Mouse (Mus musculus) forebrain, embryonic 12.5 days (tissue): Measurements from ENCODE around the gene Chfr. TPM values are rescaled to one million over a fixed set of nuclear protein-coding genes. Genes with fewer than 3 reads are reported as not detected.

Experiments used
- ATAC-seq: fragments of 200-750 bp; cut with Nextera tagmentation; 2 replicates; pipeline ENCODE4 v1.8.0; 2017; ENCODE audit warnings: moderate TSS enrichment; ENCODE audit not compliant: low FRiP score
- H3K27ac ChIP-seq: fragments of 300-500 bp; sonication (generic); 2 replicates; pipeline ENCODE4 v1.5.1; 2016; ENCODE audit warnings: mild to moderate bottlenecking
- H3K27me3 ChIP-seq: fragments of 300-500 bp; sonication (generic); 2 replicates; pipeline ENCODE4 v1.6.1; 2016; ENCODE audit warnings: mild to moderate bottlenecking
- H3K36me3 ChIP-seq: fragments of 300-500 bp; sonication (generic); replicated peaks from 2 replicates; pipeline ENCODE4 v1.6.1; 2016; ENCODE audit warnings: mild to moderate bottlenecking
- H3K4me1 ChIP-seq: fragments of 300-500 bp; sonication (generic); 2 replicates; pipeline ENCODE4 v1.6.1; 2016
- H3K4me2 ChIP-seq: fragments of 300-500 bp; sonication (generic); 2 replicates; pipeline ENCODE4 v1.6.1; 2016; ENCODE audit warnings: mild to moderate bottlenecking, moderate library complexity
- H3K4me3 ChIP-seq: fragments of 300-500 bp; sonication (generic); replicated peaks from 2 replicates; pipeline ENCODE4 v1.5.1; 2016; ENCODE audit warnings: mild to moderate bottlenecking
- H3K9ac ChIP-seq: fragments of 300-500 bp; sonication (generic); 2 replicates; pipeline ENCODE4 v1.6.1; 2016; ENCODE audit warnings: mild to moderate bottlenecking
- H3K9me3 ChIP-seq: fragments of 300-500 bp; sonication (generic); 2 replicates; pipeline ENCODE4 v1.6.1; 2016
- WGBS: fragments of 180-500 bp; shearing (Covaris S2); methylation state at CpG from one replicate; pipeline ENCODE4 v1.1.7; 2016; 5-methylcytosine and 5-hydroxymethylcytosine counted together
- polyA plus RNA-seq: library from polyadenylated mRNA; unstranded; fragments of >200 nt; fragmentation: Nextera tagmentation; extraction: Ambion mirVana; gene quantifications from 2 replicates; pipeline ENCODE4 v1.2.1, GENCODE M21; 2016

Gene Chfr
- polyA plus RNA-seq, 1 experiment from 2014 or later = 81.8 TPM

DNA sequence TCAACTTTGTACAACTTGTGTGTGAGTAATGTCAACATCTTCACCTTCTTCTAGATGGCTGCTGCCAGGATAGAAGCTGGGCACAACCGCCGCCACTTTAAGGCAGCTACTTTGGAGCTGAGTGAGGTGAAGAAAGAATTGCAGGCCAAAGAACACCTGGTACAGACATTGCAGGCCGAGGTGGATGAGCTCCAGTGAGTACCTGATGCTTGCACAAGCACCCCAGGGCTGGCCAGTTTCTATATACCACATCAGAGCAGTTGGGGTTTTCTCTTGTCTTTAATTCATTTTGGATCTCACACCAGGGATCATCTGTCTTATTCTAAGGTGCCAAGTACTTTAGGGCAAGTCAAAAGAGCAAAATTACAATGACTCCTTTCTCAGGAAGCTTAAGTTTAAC, 81.1 kb downstream of the Chfr start:
- Histone ChIP-seq H3K27ac (no peak overlapping the region), H3K4me1 (no peaks in the 10 kb centered on the region), H3K4me3 (no peak overlapping the region), H3K27me3 (no peaks in the 10 kb centered on the region), H3K9me3 (no peaks in the 10 kb centered on the region), H3K36me3 (peaks cover 83% of the 10 kb centered on the region), H3K9ac (no peak overlapping the region), H3K4me2 (no peak overlapping the region)
- ATAC-seq = no peak
- 97% methylated on average over 3 of the region's 3 CpGs for WGBS

DNA sequence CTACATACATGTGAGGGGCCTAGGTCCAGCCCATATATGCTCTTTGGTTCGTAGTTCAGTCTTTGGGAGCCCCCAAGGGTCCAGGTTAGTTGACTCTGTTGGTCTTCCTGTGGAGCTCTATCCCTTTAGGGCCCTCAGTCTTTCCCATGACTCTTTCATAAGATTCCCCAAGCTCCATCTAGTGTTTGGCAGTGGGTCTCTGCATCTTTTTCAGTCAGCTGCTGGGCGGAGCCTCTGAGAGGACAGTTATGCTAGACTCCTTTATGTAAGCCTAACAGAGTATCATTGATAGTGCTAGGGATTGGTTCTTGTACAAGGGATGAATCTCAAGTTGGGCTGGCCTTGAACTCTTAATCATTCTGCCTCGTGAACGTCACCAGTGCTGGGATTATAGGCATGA, 84.7 kb downstream of the Chfr start:
- Histone ChIP-seq H3K4me2 (no peak overlapping the region), H3K4me1 (no peaks in the 10 kb centered on the region), H3K27me3 (no peaks in the 10 kb centered on the region), H3K27ac (no peak overlapping the region), H3K9me3 (no peaks in the 10 kb centered on the region), H3K36me3 (peaks cover 74% of the 10 kb centered on the region), H3K9ac (no peak overlapping the region), H3K4me3 (no peak overlapping the region)
- WGBS = 95% methylated on average over 4 of the region's 4 CpGs
- ATAC-seq = no peak

Other genes starting within 250 kb of the Chfr start
- 0.54 and 0.86 TPM in 2 replicates for gene Gm15446, start 212.4 kb upstream of the Chfr start, polyA plus RNA-seq
- 22.4 and 30.5 TPM in 2 replicates for gene Zfp932, start 139.3 kb upstream of the Chfr start, polyA plus RNA-seq
- gene Gm17655, start 63.3 kb upstream of the Chfr start, polyA plus RNA-seq = 5.9 and 8.4 TPM in 2 replicates
- 1.4 and 2.1 TPM in 2 replicates for gene Gm35315, start 41.4 kb upstream of the Chfr start, polyA plus RNA-seq
- gene Plcxd1, start 35.9 kb upstream of the Chfr start, polyA plus RNA-seq = 1.1 and 1.2 TPM in 2 replicates
- gene Gtpbp6, start 27.6 kb upstream of the Chfr start, polyA plus RNA-seq = 39.3 and 44.4 TPM in 2 replicates
- gene Zfp605, start 25.8 kb upstream of the Chfr start, polyA plus RNA-seq = 12.4 and 13.0 TPM in 2 replicates
- 23.0 and 24.6 TPM in 2 replicates for gene Golga3, start 40.9 kb downstream of the Chfr start, polyA plus RNA-seq
- gene Ankle2, start 95.2 kb downstream of the Chfr start, polyA plus RNA-seq = 37.3 and 39.0 TPM in 2 replicates
- 87.3 and 88.7 TPM in 2 replicates for gene Pgam5, start 134.1 kb downstream of the Chfr start, polyA plus RNA-seq
- 10.4 and 11.7 TPM in 2 replicates for gene Pxmp2, start 150.3 kb downstream of the Chfr start, polyA plus RNA-seq
- 45.4 and 46.1 TPM in 2 replicates for gene Pole, start 150.5 kb downstream of the Chfr start, polyA plus RNA-seq
- 1.8 and 1.9 TPM in 2 replicates for gene P2rx2, start 207.4 kb downstream of the Chfr start, polyA plus RNA-seq
- not detected in 2 replicates for gene Lrcol1, start 208.9 kb downstream of the Chfr start, polyA plus RNA-seq